Mouse (Mus musculus): ENCODE results near the gene Grm3.

- no peak for TF ChIP-seq POLR2A (IDR thresholded peaks at IDR 0.05; ENCODE audit: extremely low read depth, insufficient read depth, low read length)
- no peak for TF ChIP-seq CTCF (IDR thresholded peaks at IDR 0.05; ENCODE audit: extremely low read depth, insufficient read depth, low read length)
Observed at GRCm38 (mm10) chr5:9716295-9716694, 8.7 kb downstream of the Grm3 start.

All from cortical plate, adult 2 months (tissue).